Mouse (Mus musculus) limb, embryonic 13.5 days (tissue): ENCODE results near the gene Zfp976. TPM values are rescaled to one million over a fixed set of nuclear protein-coding genes. Genes with fewer than 3 reads are reported as not detected.

ENCODE experiments used
- microRNA-seq: library from miRNA; unstranded; fragments of <30 nt; microRNA quantifications from one replicate; pipeline ENCODE4, GENCODE M21; 2016
- polyA plus RNA-seq: library from polyadenylated mRNA; unstranded; fragments of >200 nt; fragmentation: Nextera tagmentation; extraction: Ambion mirVana; gene quantifications from 2 replicates; pipeline ENCODE4 v1.2.1, GENCODE M21; 2015

The Zfp976 gene
- polyA plus RNA-seq, 1 experiment from 2014 or later: 3.7 TPM

Small RNA genes within 50 kb of the gene (microRNA-seq; reads per million reads assigned to microRNA genes)
- gene Gm24938: not detected

Other genes starting within 250 kb of the Zfp976 start
- not detected in 2 replicates for gene 4933421I07Rik, start 194.5 kb downstream of the Zfp976 start, polyA plus RNA-seq
- 12.9 and 14.9 TPM in 2 replicates for gene Zfp141, start 136.8 kb downstream of the Zfp976 start, polyA plus RNA-seq
- not detected in 2 replicates for gene Gm21028, start 64.0 kb downstream of the Zfp976 start, polyA plus RNA-seq
- gene Zfp977, start 50.0 kb downstream of the Zfp976 start, polyA plus RNA-seq: 1.8 and 2.2 TPM in 2 replicates
- 9.1 and 10.0 TPM in 2 replicates for gene Zfp975, start 50.2 kb upstream of the Zfp976 start, polyA plus RNA-seq
- gene Gm17067, start 84.4 kb upstream of the Zfp976 start, polyA plus RNA-seq: not detected in 2 replicates
- gene Vmn2r62, start 150.9 kb upstream of the Zfp976 start, polyA plus RNA-seq: not detected in 2 replicates
- gene Gm2381, start 224.6 kb upstream of the Zfp976 start, polyA plus RNA-seq: not detected in 2 replicates